Mouse (Mus musculus) embryo, embryonic 9.5 days (tissue): Measurements from ENCODE around the gene Ank3.

Experiments
- DNase-seq: peaks from one replicate; pipeline ENCODE4 v3.0.0-alpha.2; 2017; ENCODE audit errors: extremely low spot score

The Ank3 gene

GRCm38 (mm10) chr10:69476871-69477270 is 78.3 kb downstream of the Ank3 start:
- no peak for DNase-seq

DNA sequence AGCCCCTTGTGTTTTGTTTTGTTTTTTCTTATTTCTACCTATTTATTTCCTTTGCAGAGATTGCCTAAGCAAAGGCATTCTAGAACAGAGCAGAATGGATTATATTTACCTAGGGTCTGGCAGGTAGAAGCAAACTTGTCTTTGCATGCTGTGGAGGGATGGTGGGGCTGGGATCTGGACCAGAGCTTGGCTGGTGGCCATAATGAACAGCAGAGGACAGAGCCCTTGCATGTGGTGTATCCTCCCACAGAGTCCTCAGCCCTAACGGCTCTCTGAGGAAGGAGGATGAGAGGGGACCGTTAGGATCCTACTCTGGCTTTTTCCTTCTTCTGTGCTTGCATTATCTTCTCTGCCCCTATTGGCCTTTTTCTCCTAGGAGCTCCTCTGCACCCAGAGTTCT is 79.1 kb downstream of the Ank3 start:
- DNase-seq = no peak

GRCm38 (mm10) chr10:69478831-69479230 is 80.3 kb downstream of the Ank3 start:
- DNase-seq = no peak

- no peak for DNase-seq
Observed at GRCm38 (mm10) chr10:69485191-69485786, 86.7 kb downstream of the Ank3 start.

- no peak for DNase-seq
Observed at GRCm38 (mm10) chr10:69490182-69490581, 91.6 kb downstream of the Ank3 start.

DNA sequence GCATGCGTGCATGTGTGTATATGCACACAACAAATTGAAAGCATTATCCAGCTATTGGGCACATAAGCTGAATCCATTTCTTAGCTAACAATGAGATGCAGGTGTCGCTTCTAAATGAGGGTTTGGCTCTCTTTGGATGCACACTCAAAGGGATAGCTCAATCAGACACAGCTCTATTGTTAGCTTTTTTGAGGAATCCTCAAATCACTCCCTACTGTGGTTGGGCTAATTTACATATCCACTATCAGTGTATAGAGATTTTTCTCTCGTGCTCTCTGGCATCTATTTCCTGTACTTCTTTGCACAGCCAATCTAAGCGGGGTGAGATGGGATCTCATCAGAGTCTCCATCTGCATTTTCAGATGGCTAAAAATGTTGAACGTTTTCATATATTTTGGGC is 93.4 kb downstream of the Ank3 start:
- DNase-seq = no peak

- no peak for DNase-seq
Observed at GRCm38 (mm10) chr10:69497382-69497781, 98.8 kb downstream of the Ank3 start.

DNA sequence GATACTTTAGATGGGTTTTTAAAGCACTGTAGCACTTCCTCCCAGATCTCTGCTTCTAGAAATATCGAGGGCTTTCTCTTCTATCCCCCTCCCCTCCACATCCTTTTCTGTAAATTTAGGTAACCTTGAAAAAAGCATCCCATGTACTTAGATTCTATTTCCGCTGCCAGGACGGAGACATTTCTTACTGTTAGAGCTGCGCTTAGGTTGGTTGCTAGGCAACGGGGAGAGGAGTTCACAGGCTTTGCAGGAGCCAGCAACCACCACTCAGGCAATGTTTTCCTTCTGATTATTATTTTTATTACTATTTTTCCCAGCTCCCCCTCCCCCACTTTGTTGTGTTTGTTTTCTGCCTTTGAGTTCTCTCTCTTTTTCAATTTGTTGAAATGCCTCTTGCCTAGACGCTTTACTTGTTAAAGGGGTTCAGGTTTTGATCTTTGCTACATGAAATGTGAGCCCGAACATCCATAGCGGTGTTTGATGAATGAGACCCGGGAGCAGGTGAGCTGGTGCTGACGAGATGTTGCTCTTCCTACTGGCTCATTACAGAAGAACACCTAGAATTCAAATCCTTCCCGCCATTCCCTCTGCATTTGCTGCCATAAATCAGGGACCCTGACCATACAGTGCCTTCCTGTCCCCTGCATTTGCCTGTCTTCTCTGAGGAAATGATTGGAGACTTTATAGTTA is 101.7 kb downstream of the Ank3 start:
- peak; percentile 8 for DNase-seq

- no peak for DNase-seq
Observed at GRCm38 (mm10) chr10:69503791-69504190, 105.2 kb downstream of the Ank3 start.

- no peak for DNase-seq
Observed at GRCm38 (mm10) chr10:69507719-69508118, 109.1 kb downstream of the Ank3 start.

- no peak for DNase-seq
Observed at GRCm38 (mm10) chr10:69510392-69510791, 111.8 kb downstream of the Ank3 start.

DNA sequence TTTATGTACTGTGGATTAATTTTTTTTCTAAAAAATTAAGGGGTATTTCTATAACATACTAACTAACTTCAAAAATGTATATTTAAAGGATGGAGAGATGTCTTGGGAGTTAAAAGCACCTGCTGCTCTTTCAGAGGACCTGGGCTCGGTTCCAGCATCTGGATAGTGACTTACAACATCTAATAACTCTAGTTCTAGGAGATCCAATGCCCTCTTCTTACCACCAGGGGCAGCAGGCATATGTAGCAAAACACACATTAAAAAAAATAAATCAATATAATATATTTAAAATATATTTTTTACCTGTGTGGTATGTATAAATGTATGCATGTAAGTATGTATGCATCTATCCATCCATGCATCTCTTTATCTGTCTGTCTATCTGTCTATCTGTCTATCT is 112.7 kb downstream of the Ank3 start:
- DNase-seq = no peak

GRCm38 (mm10) chr10:69521977-69522376 is 123.4 kb downstream of the Ank3 start:
- no peak for DNase-seq

GRCm38 (mm10) chr10:69523202-69523601 is 124.6 kb downstream of the Ank3 start:
- no peak for DNase-seq

DNA sequence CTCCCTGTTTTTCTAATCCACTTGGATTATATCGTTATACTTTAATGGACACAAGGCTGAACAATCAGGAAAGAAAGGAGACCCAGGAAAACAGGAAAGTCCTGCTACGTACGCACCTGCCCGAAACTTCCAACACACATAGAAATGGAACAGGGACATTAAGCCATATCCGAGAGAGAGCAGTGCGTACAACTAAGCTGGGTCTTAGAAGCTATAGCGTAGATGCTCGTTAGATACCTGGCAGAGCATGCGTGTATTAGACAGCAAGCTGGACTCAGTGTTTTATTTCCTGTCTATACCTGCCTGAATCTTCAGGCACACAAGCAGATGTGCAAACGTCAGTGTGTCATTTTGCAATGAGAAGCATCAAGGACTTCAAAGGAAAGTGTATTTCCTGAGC is 128.7 kb downstream of the Ank3 start:
- DNase-seq = no peak

GRCm38 (mm10) chr10:69528746-69529145 is 130.2 kb downstream of the Ank3 start:
- DNase-seq = peak; percentile 58

DNA sequence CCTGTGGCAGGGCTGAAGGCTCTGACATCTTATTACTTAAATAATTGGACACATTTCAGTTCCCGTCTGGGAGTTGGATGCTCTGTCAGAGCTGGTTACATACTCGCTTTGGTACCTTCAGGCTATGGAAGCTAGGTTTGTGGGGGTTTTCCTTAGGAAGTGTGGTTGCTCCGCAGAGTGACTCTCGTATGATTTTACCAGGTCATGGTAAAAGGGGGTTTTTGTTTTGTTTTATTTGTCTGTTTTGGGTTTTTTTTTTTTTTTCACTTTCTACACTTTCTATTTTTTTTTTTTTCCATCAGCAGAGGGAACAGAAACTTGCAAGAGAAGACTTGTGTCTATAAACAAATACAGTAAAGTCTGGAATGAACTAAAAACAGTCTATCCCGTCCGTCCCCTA is 131.8 kb downstream of the Ank3 start:
- DNase-seq = no peak

GRCm38 (mm10) chr10:69531569-69531968 is 133.0 kb downstream of the Ank3 start:
- no peak for DNase-seq

GRCm38 (mm10) chr10:69532169-69532730 is 133.7 kb downstream of the Ank3 start:
- no peak for DNase-seq

GRCm38 (mm10) chr10:69533505-69534388 is 135.2 kb downstream of the Ank3 start:
- peak; percentile 70 for DNase-seq

- no peak for DNase-seq
Observed at GRCm38 (mm10) chr10:69534716-69535115, 136.1 kb downstream of the Ank3 start.
